Mouse (Mus musculus) heart, embryonic 14.5 days (tissue): Measurements from ENCODE around the gene Nr0b2. TPM values are rescaled to one million over a fixed set of nuclear protein-coding genes. Genes with fewer than 3 reads are reported as not detected.

Experiments used
- ATAC-seq: fragments of 200-750 bp; cut with Nextera tagmentation; 2 replicates; pipeline ENCODE4 v1.8.0; 2017; ENCODE audit warnings: low read depth, moderate TSS enrichment; ENCODE audit not compliant: insufficient number of reproducible peaks, insufficient read depth, low FRiP score
- H3K27ac ChIP-seq, 2 experiments: fragments of 200-500 bp in 1 of 2; fragments of 300-500 bp in 1 of 2; sonication (generic) in 1 of 2; replicated peaks in 1 of 2; 2 replicates each; pipeline ENCODE4 v1.5.1; 2012 to 2014; ENCODE audit warnings: low read depth in 2 of 2, low read length in 2 of 2, control low read depth in 1 of 2, mild to moderate bottlenecking in 1 of 2, mixed read lengths in 1 of 2; ENCODE audit not compliant: control insufficient read depth in 1 of 2, insufficient read depth in 1 of 2
- H3K27me3 ChIP-seq: fragments of 300-500 bp; sonication (generic); 2 replicates; pipeline ENCODE4 v1.6.1; 2014; ENCODE audit warnings: mild to moderate bottlenecking, low read length, control low read depth; ENCODE audit not compliant: control insufficient read depth, insufficient read depth
- H3K36me3 ChIP-seq: fragments of 300-500 bp; sonication (generic); 2 replicates; pipeline ENCODE4 v1.6.1; 2014; ENCODE audit warnings: mild to moderate bottlenecking, control low read depth, low read length, mixed read lengths; ENCODE audit not compliant: control insufficient read depth, insufficient read depth
- H3K4me1 ChIP-seq, 2 experiments: fragments of 200-500 bp in 1 of 2; fragments of 300-500 bp in 1 of 2; sonication (generic) in 1 of 2; 2 replicates each; pipeline ENCODE4 v1.6.1; 2012 to 2014; ENCODE audit warnings: low read length in 2 of 2, control low read depth in 1 of 2, mixed read lengths in 1 of 2; ENCODE audit not compliant: control insufficient read depth in 2 of 2, insufficient read depth in 2 of 2
- H3K4me2 ChIP-seq: fragments of 300-500 bp; sonication (generic); 2 replicates; pipeline ENCODE4 v1.6.1; 2014; ENCODE audit warnings: mild to moderate bottlenecking, low read length
- H3K4me3 ChIP-seq, 2 experiments: fragments of 200-500 bp in 1 of 2; fragments of 300-500 bp in 1 of 2; sonication (generic) in 1 of 2; 2 replicates each; pipeline ENCODE4 v1.5.1; 2012 to 2014; ENCODE audit warnings: low read length in 2 of 2, mild to moderate bottlenecking in 2 of 2, control low read depth in 1 of 2, low read depth in 1 of 2, moderate library complexity in 1 of 2; ENCODE audit not compliant: control insufficient read depth in 1 of 2, insufficient read depth in 1 of 2
- H3K9ac ChIP-seq: fragments of 300-500 bp; sonication (generic); 2 replicates; pipeline ENCODE4 v1.6.1; 2014; ENCODE audit warnings: mild to moderate bottlenecking, low read length
- H3K9me3 ChIP-seq: fragments of 300-500 bp; sonication (generic); 2 replicates; pipeline ENCODE4 v1.6.1; 2016; ENCODE audit warnings: low read length, control low read depth; ENCODE audit not compliant: control insufficient read depth
- WGBS: fragments of 180-500 bp; shearing (Covaris S2); extraction: QIAGEN DNeasy Blood & Tissue Kit; methylation state at CpG from one replicate; pipeline ENCODE4 v1.1.7; 2014; 5-methylcytosine and 5-hydroxymethylcytosine counted together
- polyA plus RNA-seq: library from polyadenylated mRNA; unstranded; fragments of >200 nt; fragmentation: Nextera tagmentation; extraction: Ambion mirVana; gene quantifications from 2 replicates; pipeline ENCODE4 v1.2.1, GENCODE M21; 2014

Gene Nr0b2
- polyA plus RNA-seq, 1 experiment from 2014 or later, result 15.8 TPM

GRCm38 (mm10) chr4:133545272-133546231, 7.6 kb upstream of the Nr0b2 start, which contains the start of gene Nudc:
TSS of gene Nudc (minus strand) at chr4:133545996.
- WGBS, result 0% methylated on average over 71 of the region's 77 CpGs
- H3K36me3 ChIP-seq, result peaks cover 24% of the 10 kb centered on the region
- no peaks in the 10 kb centered on the region for H3K9me3 ChIP-seq
- peak; percentile 94 for ATAC-seq
- peak within 1 kb of the TSS; percentile 92 for H3K9ac ChIP-seq
- peak within 1 kb of the TSS; percentile 36 to 46 for H3K27ac ChIP-seq
- H3K4me1 ChIP-seq, result peaks cover 0 to 10% of the 10 kb centered on the region in 2 experiments; a peak in 3 of 4 replicates
- no peaks in the 10 kb centered on the region for H3K27me3 ChIP-seq
- peak within 1 kb of the TSS; percentile 90 to 99 for H3K4me3 ChIP-seq
- peak within 1 kb of the TSS; percentile 67 for H3K4me2 ChIP-seq

GRCm38 (mm10) chr4:133552029-133552428, 1.1 kb upstream of the Nr0b2 start:
- Histone ChIP-seq H3K9me3 (no peaks in the 10 kb centered on the region), H3K36me3 (0 out of 2 replicates have a peak, but pooled peaks cover 4% of the 10 kb centered on the region), H3K4me2 (no peak overlapping the region), H3K9ac (no peak overlapping the region), H3K4me1 (peaks cover 15 to 16% of the 10 kb centered on the region in 2 experiments), H3K27me3 (no peaks in the 10 kb centered on the region), H3K4me3 (no peak overlapping the region), H3K27ac (no peak overlapping the region)
- 75% methylated on average over 1 of the region's 1 CpGs for WGBS
- no peak for ATAC-seq

- Histone ChIP-seq H3K4me2 (peak overlapping the region; percentile 66), H3K27me3 (no peaks in the 10 kb centered on the region), H3K4me3 (peak overlapping the region; percentile 41 to 51), H3K4me1 (peaks cover 15 to 16% of the 10 kb centered on the region in 2 experiments), H3K9me3 (no peaks in the 10 kb centered on the region), H3K36me3 (0 out of 2 replicates have a peak, but pooled peaks cover 4% of the 10 kb centered on the region), H3K9ac (peak overlapping the region; percentile 74), H3K27ac (peak overlapping the region; percentile 87 to 91)
- ATAC-seq, result no peak
- WGBS, result 48% methylated on average over 19 of the region's 19 CpGs
Observed at GRCm38 (mm10) chr4:133553448-133554330, 513 bp downstream of the Nr0b2 start.

- 47% methylated on average over 10 of the region's 10 CpGs for WGBS
- H3K9me3 ChIP-seq, result no peaks in the 10 kb centered on the region
- no peak for ATAC-seq
Observed at GRCm38 (mm10) chr4:133557041-133557717, 4.0 kb downstream of the Nr0b2 start.

GRCm38 (mm10) chr4:133559846-133560245, 6.7 kb downstream of the Nr0b2 start:
- Histone ChIP-seq H3K27ac (no peak overlapping the region), H3K36me3 (0 out of 2 replicates have a peak, but pooled peaks cover 4% of the 10 kb centered on the region), H3K9ac (no peak overlapping the region), H3K4me2 (no peak overlapping the region), H3K9me3 (no peaks in the 10 kb centered on the region), H3K4me3 (no peak overlapping the region), H3K4me1 (no peaks in the 10 kb centered on the region), H3K27me3 (no peaks in the 10 kb centered on the region)
- 70% methylated on average over 4 of the region's 4 CpGs for WGBS
- no peak for ATAC-seq

More at GRCm38 (mm10) chr4:133557041-133557717, 4.0 kb downstream of the Nr0b2 start:
- H3K4me1 ChIP-seq, result peaks cover 15 to 16% of the 10 kb centered on the region in 2 experiments
- no peak overlapping the region for H3K9ac ChIP-seq
- H3K27me3 ChIP-seq, result no peaks in the 10 kb centered on the region
- H3K27ac ChIP-seq, result no peak overlapping the region
- 0 out of 2 replicates have a peak, but pooled peaks cover 4% of the 10 kb centered on the region for H3K36me3 ChIP-seq
- no peak overlapping the region for H3K4me2 ChIP-seq
- no peak overlapping the region for H3K4me3 ChIP-seq

- Histone ChIP-seq H3K9ac (no peak overlapping the region), H3K27ac (no peak overlapping the region), H3K4me2 (no peak overlapping the region), H3K27me3 (no peaks in the 10 kb centered on the region), H3K9me3 (no peaks in the 10 kb centered on the region), H3K4me3 (no peak overlapping the region), H3K36me3 (0 out of 2 replicates have a peak, but pooled peaks cover under 1% of the 10 kb centered on the region), H3K4me1 (no peaks in the 10 kb centered on the region)
- WGBS, result 73% methylated on average over 4 of the region's 4 CpGs
- no peak for ATAC-seq
Observed at GRCm38 (mm10) chr4:133561622-133562021, 8.4 kb downstream of the Nr0b2 start.
